Mouse (Mus musculus) bone marrow, adult 2 months (tissue): ENCODE measurements around the gene Adgre1.

Experiments used
- CTCF ChIP-seq: fragments of 200-500 bp; IDR thresholded peaks from 2 replicates; pipeline ENCODE4 v1.5.1; 2011; ENCODE audit warnings: low read length, control low read depth; ENCODE audit not compliant: control insufficient read depth, insufficient read depth
- POLR2A ChIP-seq: fragments of 200-500 bp; IDR thresholded peaks from 2 replicates; pipeline ENCODE4 v1.6.1; 2011; ENCODE audit warnings: low read depth, mild to moderate bottlenecking, control low read depth, low read length, borderline replicate concordance; ENCODE audit not compliant: control insufficient read depth

DNA sequence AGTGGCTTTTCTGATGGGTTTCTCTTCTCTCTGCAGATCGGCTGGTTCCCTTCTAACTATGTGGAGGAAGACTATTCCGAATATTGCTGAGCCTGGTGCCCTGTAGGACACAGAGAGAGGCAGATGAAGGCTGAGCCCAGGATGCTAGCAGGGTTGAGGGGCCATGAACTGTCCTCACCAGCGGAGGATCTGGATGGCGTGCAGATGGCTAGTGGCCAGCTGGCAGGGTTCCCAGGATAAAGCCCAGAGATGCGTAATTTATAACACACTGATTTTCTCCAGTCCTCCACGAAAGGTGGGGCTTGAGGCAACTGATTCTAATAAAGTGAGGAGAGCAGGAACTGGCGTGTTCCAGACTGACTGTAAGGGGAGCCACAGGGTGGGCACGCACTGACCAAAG is 30.9 kb upstream of the Adgre1 start:
- TF ChIP-seq POLR2A (no peak), CTCF (no peak)
